ENCODE assay signal across 9 mouse cellular contexts in the genomic region with DNA sequence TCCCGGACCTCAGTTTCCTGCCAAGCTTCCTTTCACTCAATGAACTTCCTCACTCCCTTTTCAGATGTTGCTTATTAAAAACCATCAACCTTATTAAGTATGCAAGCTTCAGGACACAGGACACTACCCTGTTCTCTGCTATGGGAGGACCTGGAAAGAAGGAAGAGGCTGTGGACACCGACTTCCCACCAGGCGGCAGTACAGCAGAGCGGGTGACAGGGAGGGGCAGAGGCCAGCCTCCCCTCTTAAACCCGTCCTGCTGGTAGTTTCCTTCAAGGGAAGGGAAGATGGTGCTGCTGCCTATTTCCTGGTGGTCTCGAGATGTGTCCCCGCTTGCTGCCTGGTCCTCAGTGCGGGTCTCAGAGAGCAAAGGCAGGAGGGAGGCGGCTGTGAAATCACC.
DNase-seq lines count a peak whose midpoint lies in the region; ATAC-seq lines count a peak whose summit lies in the region.
"Had no signal": no experiment of that assay in that cellular context is flagged by ENCODE, and none has a peak within 500 bp of the region (broad histone marks: within the 10 kb centered on the region; RNA-seq: fewer than 3 reads in every experiment).

No protein-coding gene starts in this region.

- no peak overlapping the region for H3K27ac ChIP-seq in midbrain, embryonic 12.5 days (replicated peaks)
- H3K27ac ChIP-seq in midbrain, embryonic 11.5 days (ENCODE audit: low read depth, low read length), result no peak overlapping the region
- no peak overlapping the region for H3K27ac ChIP-seq in hindbrain, embryonic 16.5 days (ENCODE audit: low read depth, low read length)
- 0 out of 2 replicates have a peak overlapping the region, but pooled peaks have one; percentile 29 for H3K27ac ChIP-seq in lung, embryonic 15.5 days
- no peak overlapping the region for H3K27ac ChIP-seq in stomach, embryonic 16.5 days (ENCODE audit: low read length)
- H3K27ac ChIP-seq: neural tube, embryonic 13.5 days had no signal

- ATAC-seq in midbrain, embryonic 12.5 days (ENCODE audit: low FRiP score, low read depth), result peak; percentile 56; the same call in 1 of the 2 replicates
- ATAC-seq in midbrain, embryonic 11.5 days (ENCODE audit: low FRiP score), result no peak; the same call in 1 of the 2 replicates
- 0 out of 2 replicates have a peak, but pooled peaks have one; percentile 43 for ATAC-seq in erythroblast, adult 5-6 weeks (replicated peaks; ENCODE audit: low FRiP score, poor library complexity, severe bottlenecking)
- ATAC-seq in hindbrain, embryonic 16.5 days, result peak; percentile 51; the same call in 1 of the 2 replicates
- ATAC-seq in lung, embryonic 15.5 days (ENCODE audit: borderline replicate concordance, extremely low read depth, low FRiP score, low TSS enrichment), result no peak
- no peak for ATAC-seq in stomach, embryonic 16.5 days (ENCODE audit: insufficient read depth, low FRiP score)

- no peak overlapping the region for H3K9ac ChIP-seq in midbrain, embryonic 12.5 days (replicated peaks)
- H3K9ac ChIP-seq in midbrain, embryonic 11.5 days (ENCODE audit: low read length), result no peak overlapping the region
- H3K9ac ChIP-seq in hindbrain, embryonic 16.5 days (ENCODE audit: low read depth, low read length), result peak overlapping the region; percentile 11; the same call in 1 of the 2 replicates
- no peak overlapping the region for H3K9ac ChIP-seq in lung, embryonic 15.5 days
- 0 out of 2 replicates have a peak overlapping the region, but pooled peaks have one; percentile 14 for H3K9ac ChIP-seq in stomach, embryonic 16.5 days (ENCODE audit: low read length)
- H3K9ac ChIP-seq: neural tube, embryonic 13.5 days had no signal

- H3K4me3 ChIP-seq in midbrain, embryonic 12.5 days, result no peak overlapping the region
- no peak overlapping the region for H3K4me3 ChIP-seq in midbrain, embryonic 11.5 days (ENCODE audit: low read depth, low read length)
- no peak overlapping the region for H3K4me3 ChIP-seq in hindbrain, embryonic 16.5 days (ENCODE audit: low read length)
- H3K4me3 ChIP-seq in lung, embryonic 15.5 days, result no peak overlapping the region
- H3K4me3 ChIP-seq in stomach, embryonic 16.5 days (replicated peaks; ENCODE audit: low read length), result no peak overlapping the region
- H3K4me3 ChIP-seq: neural tube, embryonic 13.5 days had no signal

- H3K36me3 ChIP-seq in midbrain, embryonic 12.5 days, result peaks cover 27% of the 10 kb centered on the region
- no peaks in the 10 kb centered on the region for H3K36me3 ChIP-seq in midbrain, embryonic 11.5 days (ENCODE audit: control insufficient read depth, insufficient read depth, low read length)
- H3K36me3 ChIP-seq in hindbrain, embryonic 16.5 days (ENCODE audit: control insufficient read depth, insufficient read depth, low read length), result peaks cover 9% of the 10 kb centered on the region
- peaks cover 5% of the 10 kb centered on the region; the same call in 1 of the 2 replicates for H3K36me3 ChIP-seq in lung, embryonic 15.5 days
- no peaks in the 10 kb centered on the region for H3K36me3 ChIP-seq in stomach, embryonic 16.5 days (ENCODE audit: control insufficient read depth, insufficient read depth, low read length)

- no peaks in the 10 kb centered on the region for H3K9me3 ChIP-seq in midbrain, embryonic 12.5 days
- H3K9me3 ChIP-seq in midbrain, embryonic 11.5 days (ENCODE audit: control insufficient read depth, low read length), result no peaks in the 10 kb centered on the region
- H3K9me3 ChIP-seq in hindbrain, embryonic 16.5 days (ENCODE audit: control insufficient read depth, low read length), result no peaks in the 10 kb centered on the region
- H3K9me3 ChIP-seq in lung, embryonic 15.5 days, result no peaks in the 10 kb centered on the region
- H3K9me3 ChIP-seq in stomach, embryonic 16.5 days (replicated peaks; ENCODE audit: control insufficient read depth, low read length), result no peaks in the 10 kb centered on the region
- H3K9me3 ChIP-seq: neural tube, embryonic 13.5 days had no signal

- 58% methylated on average over 9 of the region's 9 CpGs for WGBS in midbrain, embryonic 12.5 days
- 49% methylated on average over 9 of the region's 9 CpGs for WGBS in midbrain, embryonic 11.5 days
- 49% methylated on average over 9 of the region's 9 CpGs for WGBS in hindbrain, embryonic 16.5 days
- WGBS in lung, embryonic 15.5 days, result 31% methylated on average over 9 of the region's 9 CpGs
- 63% methylated on average over 9 of the region's 9 CpGs for WGBS in stomach, embryonic 16.5 days

- no peaks in the 10 kb centered on the region for H3K4me1 ChIP-seq in midbrain, embryonic 12.5 days
- no peaks in the 10 kb centered on the region for H3K4me1 ChIP-seq in midbrain, embryonic 11.5 days (ENCODE audit: control insufficient read depth, insufficient read depth, low read length)
- H3K4me1 ChIP-seq in hindbrain, embryonic 16.5 days (ENCODE audit: control insufficient read depth, insufficient read depth, low read depth, low read length), result no peaks in the 10 kb centered on the region; the same call in 1 of the 2 replicates
- peaks cover 49% of the 10 kb centered on the region for H3K4me1 ChIP-seq in lung, embryonic 15.5 days
- H3K4me1 ChIP-seq in stomach, embryonic 16.5 days (ENCODE audit: control insufficient read depth, insufficient read depth, low read length), result peaks cover 11% of the 10 kb centered on the region

- DNase-seq in midbrain, embryonic 11.5 days (ENCODE audit: low spot score, missing footprints), result no peak
- peak; percentile 37 for DNase-seq in adrenal gland, adult 2 months
- DNase-seq in layer of hippocampus, adult 9-10 months (ENCODE audit: low spot score), result no peak

- no peak overlapping the region for H3K4me2 ChIP-seq in midbrain, embryonic 12.5 days (replicated peaks)
- H3K4me2 ChIP-seq in midbrain, embryonic 11.5 days, result no peak overlapping the region
- H3K4me2 ChIP-seq in hindbrain, embryonic 16.5 days (ENCODE audit: low read length), result no peak overlapping the region
- peak overlapping the region; percentile 18; the same call in 1 of the 2 replicates for H3K4me2 ChIP-seq in lung, embryonic 15.5 days
- peak overlapping the region; percentile 4; the same call in 1 of the 2 replicates for H3K4me2 ChIP-seq in stomach, embryonic 16.5 days (ENCODE audit: low read depth, low read length)
- H3K4me2 ChIP-seq: neural tube, embryonic 13.5 days had no signal

- H3K27me3 ChIP-seq in midbrain, embryonic 12.5 days, result no peaks in the 10 kb centered on the region
- no peaks in the 10 kb centered on the region for H3K27me3 ChIP-seq in midbrain, embryonic 11.5 days (ENCODE audit: control insufficient read depth, insufficient read depth, low read length)
- H3K27me3 ChIP-seq in hindbrain, embryonic 16.5 days (replicated peaks; ENCODE audit: control insufficient read depth, insufficient read depth, low read length), result no peaks in the 10 kb centered on the region
- H3K27me3 ChIP-seq in lung, embryonic 15.5 days, result no peaks in the 10 kb centered on the region
- no peaks in the 10 kb centered on the region for H3K27me3 ChIP-seq in stomach, embryonic 16.5 days (ENCODE audit: control insufficient read depth, insufficient read depth, low read length)
- H3K27me3 ChIP-seq: neural tube, embryonic 13.5 days had no signal

Comparison
In these comparisons a context has a peak if more than half of its experiments do, and no peak if none do; other contexts are left out.
1. ATAC-seq: peak in midbrain, embryonic 12.5 days (single experiment), erythroblast, adult 5-6 weeks (single experiment) and hindbrain, embryonic 16.5 days (single experiment); none in midbrain, embryonic 11.5 days (single experiment), lung, embryonic 15.5 days (single experiment) and stomach, embryonic 16.5 days (single experiment).
2. H3K4me2 ChIP-seq: peak in lung, embryonic 15.5 days (single experiment) and stomach, embryonic 16.5 days (single experiment); none in midbrain, embryonic 12.5 days (single experiment), midbrain, embryonic 11.5 days (single experiment) and hindbrain, embryonic 16.5 days (single experiment).
3. H3K9ac ChIP-seq: peak in hindbrain, embryonic 16.5 days (single experiment) and stomach, embryonic 16.5 days (single experiment); none in midbrain, embryonic 12.5 days (single experiment), midbrain, embryonic 11.5 days (single experiment) and lung, embryonic 15.5 days (single experiment).